Mouse (Mus musculus) intestine, postnatal 0 days (tissue): ENCODE data around the gene Neurl1a. TPM values are rescaled to one million over a fixed set of nuclear protein-coding genes. Genes with fewer than 3 reads are reported as not detected.
A peak's percentile ranks its signal among the peaks of the same experiment; 100 is the strongest.

ENCODE experiments used
- ATAC-seq: fragments of 200-750 bp; cut with Nextera tagmentation; 2 replicates; pipeline ENCODE4 v1.8.0; 2017; ENCODE audit warnings: mild to moderate bottlenecking, moderate TSS enrichment, moderate library complexity
- H3K27ac ChIP-seq: fragments of 300-500 bp; sonication (generic); 2 replicates; pipeline ENCODE4 v1.5.1; 2014; ENCODE audit warnings: mild to moderate bottlenecking, low read depth, low read length, moderate library complexity
- H3K27me3 ChIP-seq: fragments of 300-500 bp; sonication (generic); replicated peaks from 2 replicates; pipeline ENCODE4 v1.6.1; 2014; ENCODE audit warnings: low read length, mixed read lengths; ENCODE audit not compliant: control insufficient read depth, insufficient read depth
- H3K36me3 ChIP-seq: fragments of 300-500 bp; sonication (generic); 2 replicates; pipeline ENCODE4 v1.6.1; 2014; ENCODE audit warnings: mild to moderate bottlenecking, moderate library complexity; ENCODE audit not compliant: control insufficient read depth, insufficient read depth
- H3K4me1 ChIP-seq: fragments of 300-500 bp; sonication (generic); replicated peaks from 2 replicates; pipeline ENCODE4 v1.6.1; 2014; ENCODE audit warnings: antibody characterized with exemption, low read length, mixed read lengths; ENCODE audit not compliant: control insufficient read depth, insufficient read depth
- H3K4me2 ChIP-seq: fragments of 300-500 bp; sonication (generic); replicated peaks from 2 replicates; pipeline ENCODE4 v1.6.1; 2014; ENCODE audit warnings: low read depth, mild to moderate bottlenecking, moderate library complexity
- H3K4me3 ChIP-seq: fragments of 300-500 bp; sonication (generic); 2 replicates; pipeline ENCODE4 v1.5.1; 2014; ENCODE audit warnings: low read depth, low read length
- H3K9ac ChIP-seq: fragments of 300-500 bp; sonication (generic); 2 replicates; pipeline ENCODE4 v1.6.1; 2014; ENCODE audit warnings: mild to moderate bottlenecking, low read depth, low read length
- H3K9me3 ChIP-seq: fragments of 300-500 bp; sonication (generic); 2 replicates; pipeline ENCODE4 v1.6.1; 2016; ENCODE audit warnings: mixed run types; ENCODE audit not compliant: control insufficient read depth
- CTCF ChIP-seq: sonication (generic); IDR thresholded peaks from 2 replicates; pipeline ENCODE4 v1.5.1; 2016; ENCODE audit warnings: low read depth, mild to moderate bottlenecking, control low read depth, antibody characterized with exemption, moderate library complexity
- WGBS: fragments of 180-500 bp; shearing (Covaris S2); extraction: QIAGEN DNeasy Blood & Tissue Kit; methylation state at CpG from one replicate; pipeline ENCODE4 v1.1.7; 2014; 5-methylcytosine and 5-hydroxymethylcytosine counted together
- microRNA-seq: library from miRNA; unstranded; fragments of <30 nt; microRNA quantifications from one replicate; pipeline ENCODE4, GENCODE M21; 2016
- polyA plus RNA-seq: library from polyadenylated mRNA; unstranded; fragments of >200 nt; fragmentation: Nextera tagmentation; extraction: Ambion mirVana; gene quantifications from 2 replicates; pipeline ENCODE4 v1.2.1, GENCODE M21; 2015

Neurl1a gene
- polyA plus RNA-seq, 1 experiment from 2014 or later, result 2.4 TPM

DNA sequence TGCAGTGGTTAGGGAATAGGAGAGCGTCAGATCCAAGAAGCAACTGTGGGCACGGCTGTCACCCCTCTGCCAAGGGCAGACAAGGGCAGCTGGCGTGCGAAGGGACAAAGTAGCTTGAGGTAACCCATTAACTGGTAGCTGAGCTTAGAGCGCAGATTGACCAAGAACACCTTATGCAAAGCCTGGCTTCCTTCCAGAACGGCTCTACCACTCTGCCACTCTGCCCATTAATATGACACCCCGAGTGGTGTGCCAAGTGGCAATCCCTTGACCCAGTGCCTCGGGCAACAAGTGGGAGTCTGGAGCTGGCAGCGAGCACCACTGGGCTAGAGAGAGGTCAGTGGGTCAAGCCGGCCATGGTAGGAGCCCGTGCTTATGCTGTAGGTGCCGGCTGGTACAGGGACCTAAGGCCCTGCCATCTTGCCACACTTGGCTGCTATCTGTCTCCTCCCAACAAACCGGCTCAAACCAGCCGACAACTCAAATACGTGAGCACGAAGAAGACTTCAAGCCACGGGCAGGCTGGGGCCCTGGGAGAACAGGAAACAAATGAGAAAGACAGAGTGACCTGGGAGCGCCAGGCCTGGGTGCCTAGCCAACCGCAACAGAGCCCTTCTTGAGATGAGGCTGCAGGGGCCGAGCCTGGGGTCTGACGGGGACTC is 123.7 kb downstream of the Neurl1a start:
- Histone ChIP-seq H3K9ac (no peak overlapping the region), H3K9me3 (no peaks in the 10 kb centered on the region), H3K27me3 (no peaks in the 10 kb centered on the region), H3K4me1 (peaks cover 2% of the 10 kb centered on the region; the same call in 1 of the 2 replicates), H3K27ac (no peak overlapping the region), H3K4me3 (no peak overlapping the region), H3K36me3 (peaks cover 6% of the 10 kb centered on the region; the same call in 1 of the 2 replicates), H3K4me2 (no peak overlapping the region)
- peak; percentile 14; the same call in 1 of the 2 replicates for ATAC-seq
- 60% methylated on average over 21 of the region's 21 CpGs for WGBS
- no peak for TF ChIP-seq CTCF

DNA sequence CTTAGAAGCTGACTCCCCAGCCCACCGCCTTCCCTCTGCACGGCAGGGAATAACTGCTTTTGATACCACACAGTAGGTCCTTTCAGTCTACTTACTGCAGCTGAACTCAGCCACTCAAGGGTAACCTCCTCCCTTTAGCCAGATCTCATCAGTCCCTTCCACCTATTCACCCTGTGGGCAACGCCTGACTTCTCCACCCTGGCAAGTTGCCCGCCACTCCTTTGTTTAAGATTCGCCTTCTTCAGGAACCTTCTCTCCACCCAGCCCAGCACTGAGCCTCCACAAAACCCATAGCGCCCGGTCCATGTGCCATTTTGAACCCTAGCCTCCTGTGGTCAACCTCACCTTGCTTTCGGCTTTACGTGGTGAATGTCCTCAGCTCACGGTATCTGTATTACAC is 124.5 kb downstream of the Neurl1a start:
- H3K4me3 ChIP-seq, result no peak overlapping the region
- no peak overlapping the region for H3K27ac ChIP-seq
- peaks cover 2% of the 10 kb centered on the region; the same call in 1 of the 2 replicates for H3K4me1 ChIP-seq
- H3K36me3 ChIP-seq, result peaks cover 6% of the 10 kb centered on the region; the same call in 1 of the 2 replicates
- WGBS, result 87% methylated on average over 10 of the region's 10 CpGs
- no peaks in the 10 kb centered on the region for H3K27me3 ChIP-seq
- no peak overlapping the region for H3K4me2 ChIP-seq
- no peak overlapping the region for H3K9ac ChIP-seq
- H3K9me3 ChIP-seq, result no peaks in the 10 kb centered on the region
- no peak for ATAC-seq
- TF ChIP-seq CTCF, result no peak

DNA sequence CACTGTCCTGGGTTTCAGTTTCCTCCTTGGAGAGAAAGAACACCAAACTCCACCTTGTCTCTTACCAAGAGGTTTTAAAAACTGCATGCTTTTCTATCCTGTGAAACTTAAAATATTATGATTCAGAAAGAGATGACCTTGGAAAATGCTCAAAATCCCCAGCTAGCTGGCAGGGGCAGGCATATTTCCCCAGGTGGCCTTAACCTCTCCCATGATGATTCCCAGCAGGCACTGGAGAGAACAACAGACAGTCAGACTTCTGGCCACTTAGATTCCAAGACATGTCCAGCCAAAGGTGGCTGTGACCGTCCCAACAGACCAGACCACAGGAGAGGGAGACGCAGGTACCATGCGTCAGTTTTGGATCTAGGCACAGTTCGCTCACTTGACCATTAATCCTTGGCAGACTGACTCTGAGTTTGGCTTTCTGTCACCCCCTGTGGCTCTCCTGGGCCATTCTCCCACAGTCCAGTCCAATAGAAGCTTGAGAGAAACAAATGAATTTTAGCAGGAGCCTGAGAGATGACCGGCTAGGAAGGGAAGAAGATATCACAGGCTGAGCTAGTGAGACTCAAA is 125.6 kb downstream of the Neurl1a start:
- Histone ChIP-seq H3K4me2 (no peak overlapping the region), H3K4me3 (no peak overlapping the region), H3K9ac (no peak overlapping the region), H3K36me3 (peaks cover 6% of the 10 kb centered on the region; the same call in 1 of the 2 replicates), H3K9me3 (no peaks in the 10 kb centered on the region), H3K27me3 (no peaks in the 10 kb centered on the region), H3K27ac (no peak overlapping the region), H3K4me1 (peaks cover 2% of the 10 kb centered on the region; the same call in 1 of the 2 replicates)
- TF ChIP-seq CTCF, result no peak
- WGBS, result 92% methylated on average over 5 of the region's 5 CpGs
- no peak for ATAC-seq

GRCm38 (mm10) chr19:47305401-47305800 is 126.8 kb downstream of the Neurl1a start:
- Histone ChIP-seq H3K27ac (no peak overlapping the region), H3K4me1 (peaks cover 2% of the 10 kb centered on the region; the same call in 1 of the 2 replicates), H3K27me3 (no peaks in the 10 kb centered on the region), H3K9me3 (no peaks in the 10 kb centered on the region), H3K36me3 (peaks cover 5% of the 10 kb centered on the region; the same call in 1 of the 2 replicates), H3K4me3 (no peak overlapping the region), H3K9ac (no peak overlapping the region), H3K4me2 (no peak overlapping the region)
- WGBS, result 83% methylated on average over 10 of the region's 10 CpGs
- TF ChIP-seq CTCF, result no peak
- ATAC-seq, result no peak

DNA sequence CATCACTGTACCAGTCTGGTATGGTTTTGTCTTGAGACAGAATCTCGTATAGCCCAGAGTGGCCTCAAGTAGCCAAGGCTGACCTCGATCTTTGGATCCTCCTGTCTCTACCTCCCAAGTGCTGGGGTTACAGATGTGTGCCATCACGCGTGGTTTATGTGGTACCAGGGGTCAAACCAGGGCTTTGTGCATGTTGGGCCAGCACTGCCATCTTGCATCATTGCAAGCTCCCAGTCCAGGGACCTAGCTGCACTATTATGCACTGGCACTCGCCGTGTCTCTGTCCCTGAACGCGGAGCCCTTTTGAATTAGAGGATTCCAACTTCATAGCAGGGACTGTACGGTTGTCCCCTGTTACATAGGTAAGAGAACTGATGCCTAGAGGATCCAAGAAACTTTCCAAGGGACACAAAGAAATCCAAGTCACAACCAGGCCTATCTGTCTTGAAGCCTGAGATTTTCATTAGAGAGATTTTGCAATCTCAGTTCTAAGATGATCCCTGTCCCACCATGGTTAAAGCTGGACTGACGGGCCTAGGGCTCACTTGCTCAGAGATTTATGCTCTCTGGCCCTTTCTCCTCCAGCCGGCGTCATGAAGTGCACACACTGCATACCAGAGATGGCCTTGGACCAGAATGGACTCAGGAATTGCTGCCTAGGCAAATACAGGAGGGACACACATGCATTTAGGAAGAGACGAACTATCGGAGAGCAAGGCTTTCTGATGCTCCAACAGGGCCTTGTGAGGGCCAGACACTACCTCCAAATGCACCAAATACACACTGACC is 127.7 kb downstream of the Neurl1a start:
- TF ChIP-seq CTCF, result no peak
- H3K27ac ChIP-seq, result no peak overlapping the region
- 85% methylated on average over 14 of the region's 14 CpGs for WGBS
- no peak overlapping the region for H3K9ac ChIP-seq
- H3K4me1 ChIP-seq, result no peaks in the 10 kb centered on the region; the same call in 1 of the 2 replicates
- no peaks in the 10 kb centered on the region; the same call in 1 of the 2 replicates for H3K36me3 ChIP-seq
- H3K27me3 ChIP-seq, result no peaks in the 10 kb centered on the region
- no peak for ATAC-seq
- H3K9me3 ChIP-seq, result no peaks in the 10 kb centered on the region
- H3K4me3 ChIP-seq, result no peak overlapping the region
- no peak overlapping the region for H3K4me2 ChIP-seq

- no peak for ATAC-seq
- no peaks in the 10 kb centered on the region for H3K4me1 ChIP-seq
- no peaks in the 10 kb centered on the region; the same call in 1 of the 2 replicates for H3K36me3 ChIP-seq
- H3K27me3 ChIP-seq, result no peaks in the 10 kb centered on the region
- WGBS, result 86% methylated on average over 8 of the region's 8 CpGs
- no peak for TF ChIP-seq CTCF
- no peak overlapping the region for H3K9ac ChIP-seq
- H3K4me3 ChIP-seq, result no peak overlapping the region
- H3K27ac ChIP-seq, result no peak overlapping the region
- no peak overlapping the region for H3K4me2 ChIP-seq
- H3K9me3 ChIP-seq, result no peaks in the 10 kb centered on the region
Measured at GRCm38 (mm10) chr19:47306917-47307315, 128.3 kb downstream of the Neurl1a start.

Small RNAs within 50 kb of the gene (microRNA-seq; reads per million reads assigned to microRNA genes)
- not detected for gene Mir6995

Other genes starting within 250 kb of the Neurl1a start
- gene Ina, start 164.1 kb upstream of the Neurl1a start, polyA plus RNA-seq, result 4.1 and 4.7 TPM in 2 replicates
- gene Nt5c2, start 163.7 kb upstream of the Neurl1a start, polyA plus RNA-seq, result 22.0 and 23.0 TPM in 2 replicates
- 9.4 and 14.4 TPM in 2 replicates for gene Pcgf6, start 127.9 kb upstream of the Neurl1a start, polyA plus RNA-seq
- 3.9 TPM in 2 replicates for gene Taf5, start 111.1 kb upstream of the Neurl1a start, polyA plus RNA-seq
- 2,827 and 3,144 TPM in 2 replicates for gene Usmg5, start 88.2 kb upstream of the Neurl1a start, polyA plus RNA-seq
- gene Pdcd11, start 88.1 kb upstream of the Neurl1a start, polyA plus RNA-seq, result 4.3 and 5.2 TPM in 2 replicates
- gene Calhm2, start 40.5 kb upstream of the Neurl1a start, polyA plus RNA-seq, result 2.6 and 3.0 TPM in 2 replicates
- gene Calhm1, start 34.6 kb upstream of the Neurl1a start, polyA plus RNA-seq, result not detected in 2 replicates
- gene Calhm3, start 21.1 kb upstream of the Neurl1a start, polyA plus RNA-seq, result 0.43 and 0.95 TPM in 2 replicates